Mouse (Mus musculus): ENCODE data around the gene Oxld1. TPM values are rescaled to one million over a fixed set of nuclear protein-coding genes. Genes with fewer than 3 reads are reported as not detected.
A peak's percentile ranks its signal among the peaks of the same experiment; 100 is the strongest.

The Oxld1 gene
- total RNA-seq, 2 experiments from 2014 or later, result 21.2 to 24.1 TPM

GRCm38 (mm10) chr11:120484265-120484981, 26.6 kb upstream of the Oxld1 start, which contains the start of gene Mrpl12:
TSS of gene Mrpl12 (plus strand) at chr11:120484613.
- peak; percentile 84 for DNase-seq

- no peak for DNase-seq
Measured at GRCm38 (mm10) chr11:120483448-120483934, 25.6 kb upstream of the Oxld1 start.

- no peak for DNase-seq
Measured at GRCm38 (mm10) chr11:120472052-120472451, 14.2 kb upstream of the Oxld1 start.

- no peak for DNase-seq
Measured at GRCm38 (mm10) chr11:120467736-120468092, 9.8 kb upstream of the Oxld1 start.

- DNase-seq, result peak; percentile 91
Measured at GRCm38 (mm10) chr11:120467051-120467735, 9.3 kb upstream of the Oxld1 start, which contains the start of gene Arl16. TSS of gene Arl16 (minus strand) at chr11:120467607.

GRCm38 (mm10) chr11:120465521-120465920, 7.7 kb upstream of the Oxld1 start:
- no peak for DNase-seq

- no peak for DNase-seq
Measured at GRCm38 (mm10) chr11:120464365-120464764, 6.5 kb upstream of the Oxld1 start.

- no peak for DNase-seq
Measured at GRCm38 (mm10) chr11:120463536-120463935, 5.7 kb upstream of the Oxld1 start.

- DNase-seq, result no peak
Measured at GRCm38 (mm10) chr11:120458847-120459597, 1.2 kb upstream of the Oxld1 start.

GRCm38 (mm10) chr11:120457370-120457769, 498 bp downstream of the Oxld1 start:
- no peak for DNase-seq

- no peak for DNase-seq
Measured at GRCm38 (mm10) chr11:120455413-120455812, 2.5 kb downstream of the Oxld1 start.

- no peak for DNase-seq
Measured at GRCm38 (mm10) chr11:120454965-120455364, 2.9 kb downstream of the Oxld1 start.

- no peak for DNase-seq
Measured at GRCm38 (mm10) chr11:120453306-120453705, 4.6 kb downstream of the Oxld1 start, which contains the start of gene Pde6g. TSS of gene Pde6g (minus strand) at chr11:120453500.

GRCm38 (mm10) chr11:120452246-120452645, 5.6 kb downstream of the Oxld1 start:
- no peak for DNase-seq

GRCm38 (mm10) chr11:120447179-120447578, 10.7 kb downstream of the Oxld1 start:
- DNase-seq, result no peak

- DNase-seq, result no peak
Measured at GRCm38 (mm10) chr11:120445475-120445874, 12.4 kb downstream of the Oxld1 start.

- no peak for DNase-seq
Measured at GRCm38 (mm10) chr11:120444106-120444505, 13.8 kb downstream of the Oxld1 start.

- no peak for DNase-seq
Measured at GRCm38 (mm10) chr11:120442765-120443280, 15.0 kb downstream of the Oxld1 start.

GRCm38 (mm10) chr11:120442344-120442743, 15.5 kb downstream of the Oxld1 start, which contains the start of gene Tspan10:
TSS of gene Tspan10 (plus strand) at chr11:120442644.
- no peak for DNase-seq

- no peak for DNase-seq
Measured at GRCm38 (mm10) chr11:120437857-120438385, 19.9 kb downstream of the Oxld1 start.

GRCm38 (mm10) chr11:120437152-120437856, 20.6 kb downstream of the Oxld1 start, which contains the start of gene Nploc4:
TSS of gene Nploc4 (minus strand) at chr11:120437708.
- peak; percentile 93 for DNase-seq

Measured in gastrocnemius, postnatal 10 days (tissue).